Mouse (Mus musculus): ENCODE results near the gene Tmigd3. TPM values are rescaled to one million over a fixed set of nuclear protein-coding genes. Genes with fewer than 3 reads are reported as not detected.

The Tmigd3 gene
- total RNA-seq, 2 experiments from 2014 or later: not detected

DNA sequence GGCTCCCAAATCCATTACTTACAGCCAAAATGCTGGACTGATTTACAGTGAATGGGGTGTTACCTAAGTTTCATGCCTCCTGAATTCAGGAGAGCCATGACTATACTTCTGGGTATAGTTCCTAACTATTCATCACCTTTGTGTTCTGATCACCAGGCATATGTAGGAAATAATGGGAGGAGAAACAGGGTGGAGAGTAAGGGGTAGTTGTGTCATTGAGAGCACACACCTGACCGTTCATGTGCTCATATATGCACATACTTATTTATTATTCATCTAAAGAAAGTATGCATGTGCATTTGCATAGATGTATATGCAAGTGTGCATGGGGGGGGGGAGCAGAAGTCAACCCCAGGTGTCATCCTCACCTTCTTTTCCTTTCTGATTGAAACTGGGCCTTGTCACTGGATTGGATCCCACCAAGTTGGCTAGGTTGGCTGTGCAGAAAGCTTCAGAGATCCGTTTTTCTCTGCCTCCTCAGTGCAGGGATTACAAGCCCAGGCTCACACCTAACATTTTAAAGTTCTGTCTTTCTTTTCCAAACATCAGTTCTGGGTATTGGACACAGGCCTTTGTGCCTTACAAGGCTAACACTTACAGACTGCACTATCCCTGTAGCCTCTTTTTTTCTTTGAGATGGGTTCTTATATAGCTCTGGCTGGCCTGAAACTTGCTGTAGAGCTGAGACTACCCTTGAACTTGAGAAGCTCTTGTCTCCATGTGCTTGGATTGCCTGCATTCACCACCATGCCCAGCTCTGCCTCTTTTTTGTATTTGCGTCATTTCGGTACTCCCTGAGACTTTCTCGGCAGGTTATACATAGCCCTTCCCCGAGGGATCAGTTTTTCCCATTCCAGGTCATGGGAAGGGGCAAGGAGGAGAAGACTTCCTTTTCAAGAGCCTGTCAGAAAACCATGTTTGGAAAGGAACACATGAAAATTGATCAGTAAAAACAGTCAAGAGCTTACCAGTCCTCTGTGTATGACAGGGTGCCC lies 3.0 kb downstream of the Tmigd3 start:
- DNase-seq (ENCODE audit: low spot score in 2 of 2): no peak

DNA sequence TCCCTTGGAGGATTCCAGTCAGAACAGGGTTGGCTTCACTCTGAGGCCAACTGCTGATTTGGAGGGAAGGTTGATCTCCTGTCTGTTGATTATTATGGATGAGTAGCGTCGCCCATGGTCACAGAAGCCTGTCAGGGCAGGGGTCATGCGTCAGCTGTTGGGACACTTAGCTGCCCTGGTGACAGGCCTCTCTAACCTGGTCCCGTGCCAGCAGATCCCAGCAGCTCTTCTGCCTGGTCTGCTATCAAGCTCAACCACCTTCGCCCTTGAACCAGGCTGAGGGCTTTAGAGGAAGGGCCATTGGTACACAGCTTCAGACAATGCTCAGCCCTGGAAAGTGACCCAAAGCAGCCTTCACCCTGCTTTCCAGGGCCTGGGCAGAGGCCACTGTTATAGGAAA lies 5.3 kb downstream of the Tmigd3 start:
- peak in 1 of 2 experiments; percentile 51 for DNase-seq (ENCODE audit: low spot score in 2 of 2)

DNA sequence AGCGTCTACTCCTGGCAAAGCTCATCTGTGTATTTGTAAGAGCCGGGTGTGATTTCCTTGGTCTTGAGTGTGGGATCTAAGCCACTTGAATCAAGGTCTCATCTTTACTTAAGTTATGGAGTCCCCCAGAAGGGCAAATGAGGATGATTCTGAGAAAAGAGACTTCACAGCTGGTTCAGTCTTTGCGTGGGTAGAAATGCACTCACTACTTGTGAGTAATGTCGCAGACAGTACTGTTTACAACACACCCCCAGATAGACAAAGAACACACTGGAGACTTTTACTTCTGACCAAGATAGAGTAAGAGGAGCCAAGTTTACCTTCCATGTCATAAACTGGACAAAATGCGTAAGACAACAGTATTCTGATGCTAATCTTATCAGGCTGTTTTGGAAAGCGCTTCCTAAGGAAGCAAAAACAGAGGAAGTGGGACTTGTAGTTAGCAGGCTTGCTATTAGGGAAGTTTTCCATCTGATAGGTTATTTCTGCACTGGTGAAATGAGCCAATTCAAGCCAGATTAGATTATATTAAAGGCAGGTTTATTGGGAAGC lies 6.6 kb downstream of the Tmigd3 start:
- DNase-seq (ENCODE audit: low spot score in 2 of 2): no peak

DNA sequence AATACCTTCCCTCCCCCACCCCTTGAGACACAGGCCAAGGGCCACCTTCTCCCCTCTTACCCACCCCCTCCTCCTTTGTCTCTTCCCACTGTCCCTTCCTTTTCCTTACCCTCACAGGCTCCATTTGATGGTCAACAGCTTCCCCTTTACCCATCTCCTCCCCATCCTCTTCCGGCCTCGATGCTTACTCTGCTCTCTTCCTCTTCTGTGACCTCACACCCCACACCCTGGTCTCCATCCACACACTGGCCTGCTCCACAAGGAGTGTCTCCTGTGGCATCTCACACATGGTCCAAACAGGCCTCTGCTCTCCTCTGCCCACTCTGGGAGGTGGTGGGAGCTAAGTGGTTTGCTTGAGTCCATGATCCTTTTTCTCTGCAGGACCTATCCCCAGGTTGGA lies 7.2 kb downstream of the Tmigd3 start:
- peak in 1 of 2 experiments; percentile 17 for DNase-seq (ENCODE audit: low spot score in 2 of 2)

DNA sequence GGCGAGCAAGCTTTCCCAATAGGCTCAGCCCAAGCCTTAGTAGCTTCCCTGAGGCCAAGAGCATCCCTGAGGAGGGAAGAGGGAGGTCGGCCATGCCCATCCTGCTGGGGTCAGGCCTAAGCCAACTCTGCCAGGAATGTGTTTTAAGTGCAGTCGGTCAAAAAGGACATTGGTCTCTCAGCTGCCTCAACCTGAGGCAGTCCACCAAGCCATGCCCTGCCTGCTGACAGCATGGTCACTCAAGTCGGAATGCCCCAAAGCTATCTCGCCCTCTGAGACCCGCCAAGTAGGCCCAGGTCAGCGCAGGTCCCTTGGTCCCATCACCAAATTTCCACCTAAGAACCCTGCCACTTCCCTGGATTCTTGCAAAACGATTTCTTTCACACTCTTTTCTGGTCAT lies 8.0 kb downstream of the Tmigd3 start:
- DNase-seq (ENCODE audit: low spot score in 2 of 2): no peak

DNA sequence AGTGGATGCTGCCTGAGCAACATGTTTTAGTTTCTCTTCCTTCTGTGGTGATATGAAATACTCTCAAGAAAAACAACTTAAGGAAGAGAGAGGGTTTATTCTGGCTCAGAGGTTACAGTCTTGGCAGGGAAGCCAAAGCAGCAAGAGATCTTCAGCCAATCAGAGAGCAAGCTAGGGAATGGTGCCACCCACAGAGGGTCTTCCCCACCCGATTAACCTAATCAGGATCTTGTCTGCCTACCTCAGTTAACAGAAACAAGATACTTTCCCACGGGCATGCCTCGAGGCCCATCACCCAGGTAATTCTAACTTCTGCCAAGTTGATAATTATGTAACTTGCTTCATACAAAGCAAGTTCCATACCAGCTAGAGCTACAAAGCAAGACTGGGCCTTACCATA lies 9.7 kb downstream of the Tmigd3 start:
- DNase-seq (ENCODE audit: low spot score in 2 of 2): no peak

DNA sequence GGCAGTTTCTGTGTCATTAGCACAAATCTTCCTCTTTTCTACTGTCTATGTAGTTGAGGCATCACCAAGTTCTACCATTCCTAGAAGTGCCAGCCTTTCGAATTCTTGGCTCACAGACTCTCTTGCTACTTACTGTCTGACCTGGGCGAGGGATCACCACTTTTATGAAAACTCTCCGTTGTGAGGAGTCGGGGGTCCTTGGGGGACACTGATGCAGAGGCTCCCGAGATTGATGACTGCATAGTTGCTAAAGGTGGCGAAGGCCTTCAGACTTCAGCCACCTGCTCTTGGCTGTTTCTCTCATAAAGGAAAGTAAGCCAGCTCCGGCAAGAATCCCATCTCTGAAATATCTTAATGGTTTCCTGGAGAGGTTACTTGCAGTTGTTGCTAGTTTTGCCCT lies 11.4 kb downstream of the Tmigd3 start:
- DNase-seq (ENCODE audit: low spot score in 2 of 2): no peak

DNA sequence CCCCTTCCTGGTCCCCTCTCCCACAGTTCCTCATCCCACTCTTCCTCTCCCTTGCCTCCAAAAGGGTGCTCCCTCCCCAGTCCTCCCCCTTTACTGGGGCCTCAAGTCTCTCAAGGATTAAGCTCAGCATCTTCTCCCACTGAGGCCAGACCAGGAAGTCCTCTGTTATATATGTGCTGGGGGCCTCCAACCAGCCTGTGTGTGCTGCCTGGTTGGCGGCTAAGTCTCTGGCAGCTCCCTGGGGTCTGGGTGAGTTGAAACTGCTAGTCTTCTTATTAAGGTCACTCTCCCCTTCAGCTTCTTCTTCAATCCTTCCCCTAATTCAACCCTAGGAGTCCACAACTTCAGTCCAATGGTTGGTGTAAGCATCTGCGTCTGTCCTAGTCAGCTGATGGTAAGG lies 12.4 kb downstream of the Tmigd3 start:
- DNase-seq (ENCODE audit: low spot score in 2 of 2): no peak

DNA sequence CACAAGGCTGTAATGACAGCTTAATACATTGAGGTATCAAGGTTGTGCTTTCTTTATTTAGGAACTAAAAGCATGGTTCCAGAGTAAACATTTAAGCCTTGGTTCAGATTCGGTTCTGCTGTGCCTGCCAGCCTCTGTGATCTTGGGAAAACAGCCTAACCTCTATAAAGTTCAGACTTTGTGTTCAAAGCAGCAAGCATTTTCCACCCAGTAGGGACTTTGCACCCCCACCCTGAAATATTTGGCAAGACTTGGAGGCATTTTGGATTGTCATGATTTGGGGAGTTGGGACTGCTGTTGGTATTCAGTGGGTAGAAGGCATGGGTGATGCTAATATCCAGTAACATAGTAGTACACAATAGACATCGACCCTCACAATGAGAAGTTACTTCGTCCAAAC lies 18.3 kb downstream of the Tmigd3 start:
- DNase-seq (ENCODE audit: low spot score in 2 of 2): no peak

DNA sequence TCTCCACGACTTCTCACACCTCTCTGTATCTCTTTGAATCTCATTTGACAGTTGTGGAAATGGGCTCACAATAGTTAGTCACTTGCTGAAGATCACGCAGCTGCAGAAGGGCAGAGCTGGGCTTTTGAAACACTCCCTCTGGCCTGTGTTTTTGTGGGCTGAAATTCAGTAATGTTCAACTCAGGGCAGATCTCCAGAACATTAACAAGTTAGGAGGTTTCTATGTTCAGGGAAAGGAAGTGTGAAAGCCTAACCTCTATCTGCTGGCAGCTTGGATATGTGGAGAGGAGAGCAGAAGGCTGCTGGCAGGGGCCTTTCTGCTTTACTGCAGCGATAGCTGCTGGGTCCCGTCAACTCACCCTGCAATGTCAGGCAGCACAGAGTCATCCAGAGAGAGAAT lies 19.5 kb downstream of the Tmigd3 start:
- DNase-seq (ENCODE audit: low spot score in 2 of 2): no peak

DNA sequence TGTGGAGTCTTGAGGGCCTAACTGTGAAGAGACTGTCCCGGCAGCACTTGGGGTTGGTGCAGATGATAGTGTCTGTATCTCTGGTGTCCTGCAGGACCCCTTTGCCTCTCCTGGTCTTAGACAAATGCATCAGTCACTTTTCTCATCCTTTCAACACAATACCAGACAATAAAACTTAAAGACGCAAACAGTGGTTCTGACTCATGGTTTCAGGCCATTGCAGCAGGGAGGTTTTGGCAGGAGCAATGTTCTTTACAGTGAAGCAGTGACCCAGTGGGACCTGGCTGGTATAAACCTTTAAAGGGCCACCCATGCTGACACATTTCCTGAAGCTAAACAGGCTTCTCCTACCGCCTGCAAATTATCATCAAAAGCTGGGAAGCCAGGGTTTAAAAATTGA lies 20.4 kb downstream of the Tmigd3 start:
- no peak for DNase-seq (ENCODE audit: low spot score in 2 of 2)

DNA sequence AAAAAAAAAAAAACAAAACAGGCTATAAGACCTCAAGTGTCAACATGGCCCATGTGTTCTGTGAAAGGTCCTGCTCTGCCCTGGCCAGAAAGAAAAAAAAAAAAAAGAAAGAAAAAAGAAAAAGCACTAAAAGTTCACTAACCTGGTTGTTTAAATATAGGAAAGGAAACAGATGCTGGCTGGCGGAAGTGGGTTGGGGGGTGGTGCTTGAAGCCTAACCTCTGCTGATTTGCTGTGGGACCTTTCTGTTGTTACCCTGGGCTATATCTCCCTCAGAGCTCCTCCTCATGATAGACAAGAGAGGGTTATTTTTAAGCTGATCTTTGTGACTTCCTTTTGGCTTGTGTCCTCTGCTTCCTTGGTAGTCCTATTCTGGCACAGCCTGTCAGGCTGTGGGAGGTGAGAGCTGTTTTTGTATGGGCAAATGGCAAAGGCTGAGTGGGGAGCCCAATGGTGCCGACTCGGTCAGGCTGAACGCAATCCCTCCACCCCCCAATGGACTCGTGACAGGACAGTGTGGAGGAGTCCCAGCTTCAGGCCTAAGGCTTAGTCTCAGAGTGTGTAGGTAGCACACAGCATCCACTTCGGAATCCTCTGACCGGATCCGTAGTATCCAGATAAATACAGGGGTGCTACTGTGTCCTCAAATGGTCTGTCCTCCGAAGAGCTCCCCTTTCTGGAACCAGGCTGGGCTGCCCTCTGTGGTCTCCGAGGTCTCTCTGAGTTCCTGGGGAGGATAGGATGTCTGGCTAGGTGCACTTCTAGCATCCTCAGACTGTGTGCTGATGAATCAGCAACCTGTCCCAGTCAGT lies 21.3 kb downstream of the Tmigd3 start:
- DNase-seq (ENCODE audit: low spot score in 2 of 2): no peak

DNA sequence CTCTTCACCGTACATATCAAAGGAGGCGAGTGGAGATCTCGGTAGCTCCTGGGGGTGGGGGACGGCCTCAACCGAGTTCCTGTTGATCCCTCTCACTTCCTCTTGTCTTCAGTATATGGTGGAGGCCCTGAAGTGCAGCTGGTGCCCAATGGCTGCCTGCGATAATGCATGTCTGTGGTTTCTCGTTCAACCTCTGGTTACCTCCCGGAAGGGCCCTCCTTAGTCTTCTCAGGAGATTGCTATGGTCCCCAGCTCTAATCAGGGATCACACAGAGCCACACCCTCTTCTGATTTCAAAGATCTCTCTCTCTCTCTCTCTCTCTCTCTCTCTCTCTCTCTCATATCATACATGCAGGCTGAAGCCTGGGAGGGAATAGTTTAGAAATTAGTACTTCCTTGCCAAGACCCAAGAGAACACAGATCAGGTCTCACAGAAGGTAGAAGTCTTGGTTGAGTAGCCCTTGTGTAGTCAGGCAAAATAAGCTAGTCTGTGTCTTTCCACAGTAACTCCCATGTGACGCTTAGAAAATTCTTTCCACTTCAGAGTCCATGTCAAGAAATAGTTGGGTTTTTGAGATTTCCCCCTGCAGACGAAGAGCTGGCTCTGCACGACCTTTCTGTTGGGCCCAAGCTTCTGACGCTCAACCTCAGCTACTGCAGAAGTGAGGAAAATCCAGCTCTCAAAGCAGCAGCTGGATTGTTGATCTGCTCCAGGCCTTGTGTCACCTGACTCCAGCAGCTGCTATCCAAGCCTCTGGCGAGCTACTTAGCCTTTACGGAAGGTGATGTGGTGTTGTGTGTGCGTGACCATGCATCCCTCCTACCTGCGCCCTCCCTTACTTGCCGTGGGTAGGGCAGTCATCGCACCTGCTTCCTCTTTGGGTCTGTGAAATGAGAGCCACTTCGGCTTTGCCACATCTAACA lies 22.1 kb downstream of the Tmigd3 start:
- DNase-seq (ENCODE audit: low spot score in 2 of 2): no peak

DNA sequence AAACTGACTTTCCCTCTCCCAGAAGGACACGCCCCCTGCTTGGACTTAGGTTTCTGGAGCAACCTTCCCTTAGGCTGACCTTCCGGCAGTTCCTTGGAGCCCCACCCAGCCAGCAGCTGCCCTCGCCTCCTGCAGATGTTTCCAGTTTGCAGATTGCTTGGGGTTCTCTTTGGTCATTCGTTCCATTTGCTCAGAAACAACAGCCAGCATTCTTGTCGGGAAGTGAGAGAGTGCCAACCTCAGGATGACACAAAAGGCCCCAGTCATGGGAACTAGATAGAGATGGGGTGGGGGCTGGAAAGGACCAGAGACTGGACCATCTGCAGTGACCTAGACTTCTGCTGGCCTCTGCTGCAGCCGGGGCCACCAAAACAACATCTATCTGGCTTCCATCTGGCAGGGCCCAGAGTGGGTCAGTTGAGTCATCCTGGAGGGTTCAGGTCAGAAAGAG lies 23.3 kb downstream of the Tmigd3 start:
- peak; percentile 37 for DNase-seq (ENCODE audit: low spot score in 2 of 2)

DNA sequence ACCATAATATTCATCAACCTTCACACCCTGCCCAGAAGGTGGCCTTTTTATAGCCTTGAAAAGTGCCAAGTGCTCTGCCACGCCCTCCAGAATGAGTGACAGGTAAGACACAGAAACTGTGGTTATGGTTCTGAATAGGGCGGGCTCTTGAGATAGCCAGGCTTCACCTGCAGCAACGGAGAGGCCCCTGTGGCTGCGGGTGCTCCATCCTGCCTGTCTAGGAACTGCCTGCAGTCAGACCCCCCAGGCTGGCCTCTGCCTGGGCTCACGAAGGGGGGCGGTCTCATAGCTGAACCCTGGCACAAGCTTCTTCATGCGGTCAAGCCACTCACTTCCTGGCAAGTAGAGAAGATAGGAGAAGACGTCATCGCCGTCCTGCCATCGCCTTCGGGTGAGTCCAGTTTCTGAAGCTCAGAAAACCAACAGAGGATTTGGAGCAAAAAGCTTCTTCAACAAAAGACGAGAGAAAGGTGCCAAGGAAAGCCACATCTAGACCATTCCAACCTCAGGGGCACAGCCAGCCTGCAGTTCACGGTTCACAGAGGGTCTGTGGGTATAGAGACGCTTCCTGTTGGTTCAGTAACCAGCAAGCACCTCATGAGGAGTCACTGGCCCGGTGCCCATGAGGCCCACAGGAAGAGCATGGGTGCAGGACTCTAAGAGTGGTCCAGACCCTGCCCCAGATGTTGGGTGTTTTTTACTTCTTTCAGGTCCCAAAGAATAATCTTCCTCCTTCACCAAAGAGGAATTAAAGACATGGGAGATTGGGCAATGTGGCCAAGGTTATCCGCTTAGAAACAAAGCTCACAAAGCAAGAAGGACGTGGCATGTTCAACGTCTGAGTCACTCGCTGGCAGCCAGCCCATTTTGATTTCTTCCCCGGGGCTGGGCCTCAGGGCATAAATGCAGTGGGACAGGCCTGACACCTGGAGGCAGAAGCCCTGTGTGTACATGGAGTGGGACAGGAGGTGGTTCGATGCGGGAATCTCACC lies 24.2 kb downstream of the Tmigd3 start:
- DNase-seq (ENCODE audit: low spot score in 2 of 2): peak; percentile 96 to 98

DNA sequence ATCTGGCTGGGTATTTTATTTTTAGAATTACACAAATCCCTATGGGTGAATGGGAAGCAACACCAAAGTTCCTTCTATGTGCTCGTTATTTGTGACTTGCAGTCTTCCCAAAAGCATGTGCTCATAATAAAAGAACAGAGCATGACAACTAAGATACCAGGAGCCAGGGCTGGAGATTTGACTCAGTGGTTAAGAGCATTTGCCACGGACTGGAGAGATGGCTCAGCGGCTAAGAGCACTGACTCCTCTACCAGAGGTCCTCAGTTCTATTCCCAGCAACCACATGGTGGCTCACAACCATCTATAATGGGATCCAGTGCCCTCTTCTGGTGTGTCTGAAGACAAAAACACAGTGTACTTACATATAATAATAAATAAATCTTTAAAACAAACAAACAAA lies 26.1 kb downstream of the Tmigd3 start:
- no peak for DNase-seq (ENCODE audit: low spot score in 2 of 2)

DNA sequence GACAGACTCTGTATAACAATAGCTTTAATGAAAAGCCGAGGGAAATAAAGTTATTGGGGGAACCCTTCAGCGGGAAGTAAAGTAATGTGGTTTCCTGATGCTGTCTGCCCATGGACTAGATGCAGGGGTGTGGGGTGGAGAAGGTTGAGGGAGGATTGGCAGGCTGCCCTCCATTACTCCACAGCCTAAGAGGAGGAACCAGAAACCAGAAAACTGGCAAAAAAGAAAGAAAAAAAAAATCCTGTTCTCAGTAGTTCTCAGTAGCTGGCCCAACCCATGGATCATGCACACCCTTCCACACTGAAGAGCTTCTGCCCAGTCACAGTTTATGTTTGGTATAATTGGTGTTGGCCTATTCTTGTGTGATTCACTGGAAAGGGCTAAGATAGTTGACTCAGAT lies 27.6 kb downstream of the Tmigd3 start:
- peak in 1 of 2 experiments; percentile 39 for DNase-seq (ENCODE audit: low spot score in 2 of 2)

DNA sequence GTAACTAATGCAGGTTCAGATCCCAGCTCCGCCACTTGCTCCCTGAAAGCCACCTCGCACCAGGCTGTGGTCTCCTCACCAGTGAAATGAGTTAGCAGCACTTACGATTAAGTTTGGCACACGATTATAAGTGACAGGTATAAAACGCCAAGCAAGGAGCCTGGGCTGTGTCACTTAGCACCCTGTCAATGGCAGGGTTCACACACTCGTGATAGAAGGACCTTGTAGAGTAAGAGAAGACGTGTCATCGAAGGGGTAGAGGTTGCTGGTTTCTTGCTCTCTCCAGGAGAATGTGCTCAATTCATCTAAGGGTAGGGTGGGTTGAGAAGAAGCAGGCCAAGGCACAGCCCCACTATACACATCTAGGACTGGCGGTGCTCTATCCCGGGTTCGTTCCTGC lies 28.2 kb downstream of the Tmigd3 start:
- no peak for DNase-seq (ENCODE audit: low spot score in 2 of 2)

DNA sequence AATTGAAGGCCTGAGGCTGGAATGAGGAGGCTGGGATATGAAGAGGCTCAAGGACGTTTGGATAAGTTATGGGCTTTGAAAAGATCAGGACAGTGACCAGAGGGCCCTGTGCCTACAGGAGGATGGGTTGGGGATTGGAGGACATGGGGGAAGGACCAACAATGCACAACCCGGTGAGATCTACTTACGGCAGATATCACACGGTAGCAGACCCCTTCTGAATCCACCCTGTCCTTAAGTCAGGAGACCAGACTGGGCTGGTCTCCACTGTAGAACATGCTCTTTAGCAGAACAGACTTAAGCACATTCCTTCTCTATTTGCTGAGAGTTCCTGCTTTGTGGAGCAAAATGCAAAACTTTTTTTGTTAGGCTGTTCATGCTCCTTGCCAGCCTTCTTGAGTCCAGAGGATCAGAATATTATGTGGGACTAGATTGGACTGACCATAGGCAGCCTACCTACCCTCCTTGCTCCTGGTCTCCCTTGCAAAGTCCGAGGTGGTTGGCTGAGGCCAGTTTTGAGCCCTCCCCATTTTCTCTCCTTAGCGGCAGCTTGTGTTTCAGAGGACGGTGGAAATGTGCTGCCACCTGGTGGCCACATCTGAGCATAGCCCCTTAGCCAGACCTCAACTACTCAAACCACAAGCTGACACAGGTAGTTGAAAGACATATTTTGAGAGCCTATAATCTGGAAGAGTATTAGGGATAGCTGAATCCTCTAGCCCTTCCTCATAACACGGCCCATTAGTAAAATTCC lies 28.9 kb downstream of the Tmigd3 start:
- DNase-seq (ENCODE audit: low spot score in 2 of 2): peak; percentile 81 to 85
